Mouse (Mus musculus): ENCODE results near the gene Sult1e1. TPM values are rescaled to one million over a fixed set of nuclear protein-coding genes. Genes with fewer than 3 reads are reported as not detected.
A peak's percentile ranks its signal among the peaks of the same experiment; 100 is the strongest.

Sult1e1 gene
- polyA plus RNA-seq, 1 experiment = not detected

DNA sequence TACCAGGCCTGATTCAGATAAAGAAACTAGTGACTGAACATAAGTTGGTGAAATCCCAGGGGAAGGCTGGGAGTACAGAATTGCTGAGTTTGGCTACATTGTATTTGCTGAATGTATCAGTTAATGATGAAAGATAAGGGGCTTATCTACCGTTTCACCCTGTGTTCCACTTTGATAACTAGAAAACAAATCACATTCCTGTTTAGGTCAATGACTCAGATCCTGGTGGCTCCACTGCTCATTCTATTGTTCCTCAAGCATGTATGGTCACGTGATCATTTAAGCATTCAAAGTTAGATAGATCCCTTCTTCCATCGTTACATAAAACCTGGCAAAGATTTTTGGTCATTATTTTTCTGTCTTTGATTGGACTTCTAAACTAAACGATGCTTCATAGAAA, 28.9 kb downstream of the Sult1e1 start:
- WGBS = 42% methylated on average over 4 of the region's 4 CpGs
- no peak for DNase-seq
- no peak overlapping the region for H3K4me3 ChIP-seq (ENCODE audit: insufficient read depth, low read depth, low read length)
- no peak for TF ChIP-seq POLR2A (IDR thresholded peaks at IDR 0.05; ENCODE audit: low read depth, low read length)
- no peak for TF ChIP-seq CTCF (conservative IDR thresholded peaks at IDR 0.05; ENCODE audit: insufficient read depth, insufficient read length, low read depth, low read length)
- H3K27ac ChIP-seq (ENCODE audit: insufficient read depth, low read depth, low read length) = peak overlapping the region; percentile 99
- no peaks in the 10 kb centered on the region for H3K27me3 ChIP-seq (replicated peaks; ENCODE audit: control insufficient read depth, insufficient read depth, low read length)
- peaks cover 8% of the 10 kb centered on the region; the same call in 1 of the 2 replicates for H3K4me1 ChIP-seq (ENCODE audit: control insufficient read depth, insufficient read depth, low read length)
- H3K36me3 ChIP-seq (ENCODE audit: control insufficient read depth, insufficient read depth, low read length) = peaks cover 7% of the 10 kb centered on the region; the same call in 1 of the 2 replicates

DNA sequence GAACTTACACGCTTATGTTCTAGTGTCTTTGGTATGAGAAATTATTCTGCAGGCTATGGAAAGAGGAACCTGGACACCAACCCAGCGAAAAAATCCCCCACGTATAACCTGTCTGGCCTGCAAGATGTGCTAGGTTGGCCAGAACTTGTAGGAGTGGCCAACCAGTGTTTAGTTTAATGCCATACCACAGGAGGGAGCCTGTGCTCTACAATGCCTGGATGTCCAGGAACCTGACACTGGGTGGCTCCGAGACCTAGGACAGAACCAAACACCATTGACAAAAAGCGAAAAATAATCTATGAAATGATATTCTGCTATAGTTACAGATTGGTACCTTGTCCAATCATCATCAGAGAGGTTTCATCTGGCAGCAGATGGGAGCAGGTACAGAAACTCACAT, 31.2 kb downstream of the Sult1e1 start:
- Histone ChIP-seq H3K27me3 (replicated peaks; ENCODE audit: control insufficient read depth, insufficient read depth, low read length) (no peaks in the 10 kb centered on the region), H3K27ac (ENCODE audit: insufficient read depth, low read depth, low read length) (peak overlapping the region; percentile 41; the same call in 1 of the 2 replicates), H3K4me3 (ENCODE audit: insufficient read depth, low read depth, low read length) (no peak overlapping the region), H3K36me3 (ENCODE audit: control insufficient read depth, insufficient read depth, low read length) (peaks cover 7% of the 10 kb centered on the region; the same call in 1 of the 2 replicates), H3K4me1 (ENCODE audit: control insufficient read depth, insufficient read depth, low read length) (peaks cover 8% of the 10 kb centered on the region; the same call in 1 of the 2 replicates)
- TF ChIP-seq CTCF (conservative IDR thresholded peaks at IDR 0.05; ENCODE audit: insufficient read depth, insufficient read length, low read depth, low read length) (peak; percentile 71), POLR2A (IDR thresholded peaks at IDR 0.05; ENCODE audit: low read depth, low read length) (no peak)
- DNase-seq = peak; percentile 58
- WGBS = 59% methylated on average over 5 of the region's 5 CpGs

DNA sequence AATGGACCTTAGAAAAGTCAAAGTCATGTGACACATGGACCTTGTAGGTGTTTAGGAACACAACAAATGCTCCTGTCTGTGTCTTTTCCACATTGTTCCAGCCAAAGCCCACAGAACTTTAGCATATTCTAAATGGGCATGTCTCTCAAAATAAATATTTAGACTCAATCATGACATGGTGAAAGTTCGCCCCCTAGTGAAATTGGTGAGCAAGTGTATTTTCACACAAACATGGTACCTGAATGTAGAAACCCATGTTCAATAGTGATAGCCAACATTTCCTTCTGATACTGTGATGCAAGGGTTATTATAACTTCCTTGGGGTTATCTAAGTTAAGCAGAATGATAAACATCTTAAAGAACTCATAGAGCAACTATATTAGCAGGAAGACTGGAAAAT, 40.5 kb downstream of the Sult1e1 start:
- Histone ChIP-seq H3K4me1 (ENCODE audit: control insufficient read depth, insufficient read depth, low read length) (no peaks in the 10 kb centered on the region; the same call in 1 of the 2 replicates), H3K27ac (ENCODE audit: insufficient read depth, low read depth, low read length) (no peak overlapping the region), H3K36me3 (ENCODE audit: control insufficient read depth, insufficient read depth, low read length) (no peaks in the 10 kb centered on the region; the same call in 1 of the 2 replicates), H3K4me3 (ENCODE audit: insufficient read depth, low read depth, low read length) (no peak overlapping the region), H3K27me3 (replicated peaks; ENCODE audit: control insufficient read depth, insufficient read depth, low read length) (no peaks in the 10 kb centered on the region)
- DNase-seq = no peak
- TF ChIP-seq POLR2A (IDR thresholded peaks at IDR 0.05; ENCODE audit: low read depth, low read length) = no peak
- peak; percentile 19; the same call in 1 of the 2 replicates for TF ChIP-seq CTCF (conservative IDR thresholded peaks at IDR 0.05; ENCODE audit: insufficient read depth, insufficient read length, low read depth, low read length)
- 39% methylated on average over 1 of the region's 1 CpGs for WGBS

DNA sequence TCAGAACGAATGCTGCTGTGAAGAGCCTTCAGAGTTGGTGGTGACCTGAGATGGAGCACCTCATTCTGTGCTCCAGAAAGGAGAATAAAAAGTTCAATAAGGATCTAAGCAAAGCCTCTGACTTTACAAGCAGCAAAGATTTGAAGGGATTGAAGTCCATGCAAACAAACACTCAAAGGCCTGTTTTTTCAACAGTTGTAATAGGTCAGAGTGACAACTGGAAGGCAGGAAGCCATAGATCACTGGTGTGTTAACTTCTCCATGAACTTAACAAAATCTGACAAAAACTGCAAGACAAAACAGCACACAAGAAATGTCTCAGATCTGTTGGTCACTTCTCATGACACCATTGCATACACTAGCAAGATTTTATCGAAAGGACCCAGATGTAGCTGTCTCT, 53.3 kb downstream of the Sult1e1 start, which contains the start of gene Sult1b1:
Gene Sult1b1 (minus strand): TSS at position 85 of the 400 bp plus-strand sequence.
- H3K4me3 ChIP-seq (ENCODE audit: insufficient read depth, low read depth, low read length) = no peak within 1 kb of the TSS
- no peak for DNase-seq
- 76% methylated on average over 2 of the region's 2 CpGs for WGBS
- TF ChIP-seq CTCF (conservative IDR thresholded peaks at IDR 0.05; ENCODE audit: insufficient read depth, insufficient read length, low read depth, low read length) = no peak
- no peak for TF ChIP-seq POLR2A (IDR thresholded peaks at IDR 0.05; ENCODE audit: low read depth, low read length)
- peaks cover 7% of the 10 kb centered on the region; the same call in 1 of the 2 replicates for H3K4me1 ChIP-seq (ENCODE audit: control insufficient read depth, insufficient read depth, low read length)
- H3K36me3 ChIP-seq (ENCODE audit: control insufficient read depth, insufficient read depth, low read length) = no peaks in the 10 kb centered on the region
- no peak within 1 kb of the TSS for H3K27ac ChIP-seq (ENCODE audit: insufficient read depth, low read depth, low read length)
- H3K27me3 ChIP-seq (replicated peaks; ENCODE audit: control insufficient read depth, insufficient read depth, low read length) = no peaks in the 10 kb centered on the region

DNA sequence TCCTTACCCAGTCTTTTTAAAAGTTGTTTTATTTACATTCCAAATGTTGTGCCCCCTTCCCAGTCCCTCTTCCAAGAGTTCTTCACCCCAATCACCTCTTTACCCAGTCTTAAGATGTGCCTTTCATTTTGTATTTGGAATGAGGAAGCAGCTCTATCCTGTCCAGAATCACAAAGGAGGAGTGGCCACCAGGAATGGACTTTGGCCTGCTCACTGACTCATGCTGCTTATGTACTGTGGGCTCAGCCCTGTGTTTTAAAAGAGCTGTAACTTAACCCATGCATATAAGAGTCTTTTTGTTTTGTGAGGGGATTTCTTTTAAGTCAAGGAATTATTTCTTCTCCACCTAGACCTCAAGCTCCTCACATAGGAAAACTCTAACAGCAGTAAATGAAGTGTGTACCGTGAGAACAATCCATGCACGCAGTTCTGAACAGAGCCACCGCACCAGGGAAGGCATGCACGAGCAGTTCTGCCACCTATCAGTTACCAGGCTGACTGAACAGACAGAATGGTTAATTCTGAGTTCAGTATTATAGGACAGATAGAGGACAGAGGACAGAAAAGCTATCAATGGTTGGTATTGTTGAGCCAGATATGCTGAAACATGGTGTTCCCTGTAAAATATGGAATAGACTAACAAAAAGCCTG, 55.3 kb downstream of the Sult1e1 start:
- no peaks in the 10 kb centered on the region for H3K27me3 ChIP-seq (replicated peaks; ENCODE audit: control insufficient read depth, insufficient read depth, low read length)
- TF ChIP-seq POLR2A (IDR thresholded peaks at IDR 0.05; ENCODE audit: low read depth, low read length) (no peak), CTCF (conservative IDR thresholded peaks at IDR 0.05; ENCODE audit: insufficient read depth, insufficient read length, low read depth, low read length) (no peak)
- H3K4me3 ChIP-seq (ENCODE audit: insufficient read depth, low read depth, low read length) = no peak overlapping the region
- peak; percentile 92 for DNase-seq
- 42% methylated on average over 4 of the region's 4 CpGs for WGBS
- peaks cover 7% of the 10 kb centered on the region; the same call in 1 of the 2 replicates for H3K4me1 ChIP-seq (ENCODE audit: control insufficient read depth, insufficient read depth, low read length)
- no peaks in the 10 kb centered on the region for H3K36me3 ChIP-seq (ENCODE audit: control insufficient read depth, insufficient read depth, low read length)
- peak overlapping the region; percentile 93 for H3K27ac ChIP-seq (ENCODE audit: insufficient read depth, low read depth, low read length)

DNA sequence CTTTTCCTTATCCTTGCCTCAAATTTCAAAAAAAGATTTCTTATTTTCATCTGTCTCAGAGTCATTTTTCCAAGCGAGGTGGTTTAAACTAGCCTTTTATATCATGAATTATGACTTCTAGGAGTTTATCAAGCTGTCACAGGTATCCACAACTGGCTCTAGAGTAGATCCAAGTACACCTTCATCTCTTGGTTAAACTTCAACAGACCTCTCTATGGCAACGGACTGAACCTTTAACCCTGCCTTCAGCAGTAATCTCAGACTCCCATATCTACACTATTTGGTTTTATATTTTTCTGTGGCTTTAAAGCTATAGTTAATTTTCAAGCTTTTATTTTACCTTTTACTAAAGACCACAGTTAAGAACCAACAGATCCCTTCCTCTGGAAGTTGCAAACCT, 59.1 kb downstream of the Sult1e1 start:
- Histone ChIP-seq H3K4me1 (ENCODE audit: control insufficient read depth, insufficient read depth, low read length) (peaks cover 7% of the 10 kb centered on the region; the same call in 1 of the 2 replicates), H3K4me3 (ENCODE audit: insufficient read depth, low read depth, low read length) (no peak overlapping the region), H3K27me3 (replicated peaks; ENCODE audit: control insufficient read depth, insufficient read depth, low read length) (no peaks in the 10 kb centered on the region), H3K27ac (ENCODE audit: insufficient read depth, low read depth, low read length) (peak overlapping the region; percentile 64), H3K36me3 (ENCODE audit: control insufficient read depth, insufficient read depth, low read length) (no peaks in the 10 kb centered on the region)
- DNase-seq = peak; percentile 84
- TF ChIP-seq CTCF (conservative IDR thresholded peaks at IDR 0.05; ENCODE audit: insufficient read depth, insufficient read length, low read depth, low read length) (no peak), POLR2A (IDR thresholded peaks at IDR 0.05; ENCODE audit: low read depth, low read length) (no peak)
- 24% methylated on average over 2 of the region's 2 CpGs for WGBS

Other genes with a start within 250 kb of the Sult1e1 start
- 37.2 and 48.1 TPM in 2 replicates for gene Ugt2b38, start 167.4 kb downstream of the Sult1e1 start, polyA plus RNA-seq (2012; rRNA removed)
- gene Ugt2a2, start 109.3 kb downstream of the Sult1e1 start, polyA plus RNA-seq (2012; rRNA removed) = not detected in 2 replicates
- not detected in 2 replicates for gene Gm43638, start 104.8 kb downstream of the Sult1e1 start, polyA plus RNA-seq (2012; rRNA removed)
- gene Ugt2a1, start 100.7 kb downstream of the Sult1e1 start, polyA plus RNA-seq (2012; rRNA removed) = not detected in 2 replicates
- gene Sult1b1, start 53.4 kb downstream of the Sult1e1 start, polyA plus RNA-seq (2012; rRNA removed) = 0.72 and 0.92 TPM in 2 replicates
- 20.3 and 34.2 TPM in 2 replicates for gene Sult1d1, start 22.6 kb downstream of the Sult1e1 start, polyA plus RNA-seq (2012; rRNA removed)
- not detected in 2 replicates for gene Csn1s1, start 74.6 kb upstream of the Sult1e1 start, polyA plus RNA-seq (2012; rRNA removed)
- not detected in 2 replicates for gene Csn2, start 108.0 kb upstream of the Sult1e1 start, polyA plus RNA-seq (2012; rRNA removed)
- gene Csn1s2a, start 183.0 kb upstream of the Sult1e1 start, polyA plus RNA-seq (2012; rRNA removed) = not detected in 2 replicates
- not detected in 2 replicates for gene Csn1s2b, start 216.5 kb upstream of the Sult1e1 start, polyA plus RNA-seq (2012; rRNA removed)
- not detected in 2 replicates for gene Prr27, start 234.1 kb upstream of the Sult1e1 start, polyA plus RNA-seq (2012; rRNA removed)